Mouse (Mus musculus) heart, embryonic 11.5 days (tissue): ENCODE data around the gene Ccndbp1. TPM values are rescaled to one million over a fixed set of nuclear protein-coding genes. Genes with fewer than 3 reads are reported as not detected.
"Not testable (repeated sequence)": the region's sequence is repeated elsewhere in the genome, so short reads cannot be mapped to it uniquely, and the experiment has no call there.

Experiments
- ATAC-seq: fragments of 200-750 bp; cut with Nextera tagmentation; replicated peaks from 2 replicates; pipeline ENCODE4 v1.8.0; 2017; ENCODE audit warnings: moderate library complexity; ENCODE audit not compliant: insufficient number of reproducible peaks, low FRiP score, low TSS enrichment
- H3K27ac ChIP-seq: fragments of 300-500 bp; sonication (generic); 2 replicates; pipeline ENCODE4 v1.5.1; 2014; ENCODE audit warnings: mild to moderate bottlenecking, low read depth, low read length
- H3K27me3 ChIP-seq: fragments of 300-500 bp; sonication (generic); 2 replicates; pipeline ENCODE4 v1.6.1; 2014; ENCODE audit warnings: mild to moderate bottlenecking, low read length, mixed read lengths; ENCODE audit not compliant: control insufficient read depth, insufficient read depth
- H3K36me3 ChIP-seq: fragments of 300-500 bp; sonication (generic); 2 replicates; pipeline ENCODE4 v1.6.1; 2014; ENCODE audit warnings: mild to moderate bottlenecking, low read length, moderate library complexity, mixed read lengths; ENCODE audit not compliant: control insufficient read depth, insufficient read depth
- H3K4me1 ChIP-seq: fragments of 300-500 bp; sonication (generic); 2 replicates; pipeline ENCODE4 v1.6.1; 2014; ENCODE audit warnings: low read length; ENCODE audit not compliant: control insufficient read depth, insufficient read depth
- H3K4me2 ChIP-seq: fragments of 300-500 bp; sonication (generic); 2 replicates; pipeline ENCODE4 v1.6.1; 2014; ENCODE audit warnings: mild to moderate bottlenecking, moderate library complexity
- H3K4me3 ChIP-seq: fragments of 300-500 bp; sonication (generic); 2 replicates; pipeline ENCODE4 v1.5.1; 2014; ENCODE audit warnings: low read depth, low read length
- H3K9ac ChIP-seq: fragments of 300-500 bp; sonication (generic); 2 replicates; pipeline ENCODE4 v1.6.1; 2014; ENCODE audit warnings: mild to moderate bottlenecking, low read depth, low read length, moderate library complexity
- H3K9me3 ChIP-seq: fragments of 300-500 bp; sonication (generic); replicated peaks from 2 replicates; pipeline ENCODE4 v1.6.1; 2016; ENCODE audit warnings: low read length; ENCODE audit not compliant: control insufficient read depth
- WGBS: fragments of 180-500 bp; shearing (Covaris S2); extraction: QIAGEN DNeasy Blood & Tissue Kit; methylation state at CpG from one replicate; pipeline ENCODE4 v1.1.7; 2014; ENCODE audit not compliant: insufficient replicate concordance; 5-methylcytosine and 5-hydroxymethylcytosine counted together
- polyA plus RNA-seq: library from polyadenylated mRNA; unstranded; fragments of >200 nt; fragmentation: Nextera tagmentation; extraction: Ambion mirVana; gene quantifications from 2 replicates; pipeline ENCODE4 v1.2.1, GENCODE M21; 2014

Ccndbp1 gene
- polyA plus RNA-seq, 1 experiment from 2014 or later, result 37.6 TPM

DNA sequence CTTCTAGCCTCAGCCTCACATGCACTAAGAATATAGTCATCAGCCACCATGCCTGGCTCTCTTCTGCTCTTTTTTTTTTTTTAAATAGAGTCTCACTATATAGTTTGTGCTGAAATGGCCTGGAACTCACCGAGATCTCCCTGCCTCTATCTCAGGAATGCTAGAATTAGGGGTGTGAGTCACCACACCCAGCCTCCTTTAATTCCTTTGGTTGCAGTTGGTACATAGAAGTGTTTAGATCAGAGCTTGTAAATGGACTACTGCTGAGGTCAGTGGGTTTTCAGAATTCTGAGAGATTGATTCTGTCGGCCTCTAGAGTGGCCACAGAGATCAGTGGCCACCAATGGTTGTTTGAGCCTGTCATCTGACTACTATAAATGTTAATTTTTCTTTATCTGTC, 27.3 kb upstream of the Ccndbp1 start:
- 42% methylated on average over 2 of the region's 2 CpGs for WGBS
- no peak overlapping the region for H3K27ac ChIP-seq
- H3K9me3 ChIP-seq, result no peaks in the 10 kb centered on the region
- no peaks in the 10 kb centered on the region for H3K36me3 ChIP-seq
- no peak overlapping the region for H3K4me3 ChIP-seq
- no peak overlapping the region for H3K9ac ChIP-seq
- H3K4me1 ChIP-seq, result no peaks in the 10 kb centered on the region
- no peak for ATAC-seq
- no peaks in the 10 kb centered on the region for H3K27me3 ChIP-seq
- H3K4me2 ChIP-seq, result no peak overlapping the region

DNA sequence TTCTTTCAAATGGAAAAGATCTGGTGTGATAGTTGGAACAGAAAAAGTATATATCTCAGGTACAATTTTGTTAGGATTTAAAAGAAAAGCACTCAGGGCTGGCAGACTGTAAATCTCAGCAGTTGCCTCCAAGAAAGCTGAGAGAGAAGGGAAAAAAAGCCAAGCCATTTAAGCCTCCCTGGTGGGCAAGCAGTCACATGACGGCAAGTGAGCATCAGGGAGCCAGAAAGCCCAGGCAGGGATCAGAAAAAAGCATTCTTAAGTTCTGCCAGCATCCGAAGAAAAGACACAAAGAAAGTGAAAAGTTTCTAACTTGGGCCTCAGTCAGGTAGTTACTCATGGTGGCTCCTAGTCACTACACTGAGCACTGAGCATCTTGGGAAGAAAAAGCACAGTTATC, 24.6 kb upstream of the Ccndbp1 start:
- Histone ChIP-seq H3K9ac (no peak overlapping the region), H3K36me3 (no peaks in the 10 kb centered on the region), H3K4me2 (no peak overlapping the region), H3K27ac (no peak overlapping the region), H3K27me3 (no peaks in the 10 kb centered on the region), H3K9me3 (no peaks in the 10 kb centered on the region), H3K4me1 (no peaks in the 10 kb centered on the region), H3K4me3 (no peak overlapping the region)
- ATAC-seq, result no peak
- 22% methylated on average over 2 of the region's 2 CpGs for WGBS

DNA sequence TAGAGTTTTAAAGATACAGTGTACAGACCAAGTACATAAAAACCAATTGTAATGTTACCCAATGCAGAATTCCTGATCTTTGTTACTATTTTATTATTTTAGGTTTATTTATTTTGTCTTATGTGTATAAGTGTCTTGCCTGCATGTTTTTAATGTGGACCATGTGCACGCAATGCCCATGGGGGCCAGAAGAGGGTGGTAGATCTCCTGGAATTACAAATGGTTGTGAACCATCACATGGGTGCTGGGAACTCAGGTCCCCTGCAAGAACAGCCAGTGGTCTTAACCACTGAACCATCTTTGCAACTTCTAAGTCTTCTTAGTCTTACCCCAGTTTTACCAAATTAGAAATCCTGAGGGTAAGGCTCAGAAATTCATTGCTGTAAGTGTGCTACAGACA, 23.0 kb upstream of the Ccndbp1 start:
- Histone ChIP-seq H3K4me1 (no peaks in the 10 kb centered on the region), H3K9ac (no peak overlapping the region)

DNA sequence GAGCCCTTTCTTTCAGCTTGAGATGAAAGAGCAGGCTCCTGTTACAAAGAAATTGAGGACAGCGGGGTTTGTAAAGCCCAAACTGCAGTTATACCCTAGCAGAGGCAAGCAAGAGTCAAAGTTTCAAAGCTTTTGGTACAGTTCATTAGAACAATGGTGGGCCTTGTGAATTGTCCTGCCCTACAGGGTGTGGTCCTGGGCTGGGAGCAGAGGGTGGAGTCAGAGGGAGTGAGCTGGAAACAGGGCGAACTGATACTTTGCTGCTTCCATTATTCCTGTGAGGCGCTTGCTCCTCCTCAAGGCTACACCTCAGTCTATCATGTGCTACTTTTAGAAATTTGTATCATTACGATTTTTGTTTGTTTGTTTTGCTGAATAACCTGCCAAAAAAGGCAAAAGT, 17.0 kb upstream of the Ccndbp1 start:
- H3K27ac ChIP-seq, result no peak overlapping the region
- no peaks in the 10 kb centered on the region for H3K9me3 ChIP-seq
- H3K4me3 ChIP-seq, result no peak overlapping the region
- no peak overlapping the region for H3K4me2 ChIP-seq
- H3K4me1 ChIP-seq, result no peaks in the 10 kb centered on the region
- H3K36me3 ChIP-seq, result no peaks in the 10 kb centered on the region
- 77% methylated on average over 4 of the region's 4 CpGs for WGBS
- H3K27me3 ChIP-seq, result no peaks in the 10 kb centered on the region
- no peak for ATAC-seq
- H3K9ac ChIP-seq, result no peak overlapping the region

More for the DNA sequence above, 23.0 kb upstream of the Ccndbp1 start:
- no peak overlapping the region for H3K27ac ChIP-seq
- H3K36me3 ChIP-seq, result no peaks in the 10 kb centered on the region
- ATAC-seq, result no peak
- H3K27me3 ChIP-seq, result no peaks in the 10 kb centered on the region
- WGBS, result 69% methylated on average over 1 of the region's 1 CpGs
- H3K4me2 ChIP-seq, result no peak overlapping the region
- H3K4me3 ChIP-seq, result no peak overlapping the region
- H3K9me3 ChIP-seq, result no peaks in the 10 kb centered on the region

DNA sequence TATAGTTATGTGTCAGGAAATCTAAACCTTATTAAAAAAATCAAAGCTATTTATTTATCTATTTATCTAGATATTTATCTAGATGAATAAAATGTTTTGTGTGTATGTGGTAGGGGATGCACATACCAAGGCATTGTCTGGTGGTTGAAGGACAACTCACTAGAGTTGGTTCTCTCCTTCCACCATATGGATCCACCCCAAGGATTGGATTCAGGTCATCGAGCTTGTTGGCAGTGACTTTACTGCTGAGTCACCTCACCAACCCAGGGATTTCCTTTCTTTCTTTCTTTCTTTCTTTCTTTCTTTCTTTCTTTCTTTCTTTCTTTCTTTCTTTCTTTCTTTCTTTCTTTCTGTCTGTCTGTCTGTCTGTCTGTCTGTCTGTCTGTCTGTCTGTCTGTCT, 11.6 kb upstream of the Ccndbp1 start:
- H3K27me3 ChIP-seq, H3K9ac ChIP-seq, H3K4me3 ChIP-seq, ATAC-seq, H3K27ac ChIP-seq, H3K9me3 ChIP-seq, H3K4me2 ChIP-seq, H3K4me1 ChIP-seq, H3K36me3 ChIP-seq: not testable (repeated sequence)
- WGBS, result 83% methylated on average over 1 of the region's 1 CpGs

DNA sequence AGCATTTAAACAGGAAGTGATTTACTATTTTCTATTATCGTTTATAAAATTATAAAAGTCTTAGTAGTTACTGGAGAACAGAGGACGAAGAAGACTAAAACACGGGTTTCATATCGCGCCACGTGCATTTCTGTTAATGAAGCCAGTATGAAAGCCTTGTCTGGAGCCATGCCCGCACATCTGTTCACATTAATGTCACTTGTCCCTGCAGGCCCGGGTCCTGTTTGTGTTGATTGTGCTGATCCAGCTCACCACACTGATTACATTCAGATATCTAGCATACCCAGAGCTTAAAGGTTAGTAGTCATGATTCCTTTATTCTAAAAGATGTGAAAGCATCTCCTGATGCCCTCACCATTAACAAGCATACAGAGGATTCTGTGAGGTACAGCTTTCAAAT, 9.3 kb upstream of the Ccndbp1 start:
- 83% methylated on average over 8 of the region's 8 CpGs for WGBS

DNA sequence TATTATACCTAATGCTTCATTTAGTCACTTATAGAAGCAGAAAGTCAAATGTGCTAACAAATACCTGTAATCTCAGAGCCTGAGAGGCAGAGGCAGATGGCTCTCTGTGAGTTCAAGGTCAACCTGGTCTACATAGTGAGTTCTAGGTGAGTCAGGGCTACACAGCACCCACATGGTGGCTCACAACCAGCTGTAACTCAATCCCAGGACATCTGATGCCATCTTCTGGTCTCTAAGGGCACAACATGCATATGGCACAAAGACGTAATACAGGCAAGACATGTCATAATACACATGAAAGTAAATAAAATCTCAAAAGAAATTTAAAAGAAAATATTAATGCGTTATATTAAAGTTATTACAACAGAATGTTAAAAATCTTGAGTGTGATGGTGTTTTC, 4.6 kb upstream of the Ccndbp1 start:
- WGBS, result 61% methylated on average over 2 of the region's 2 CpGs
- H3K27ac ChIP-seq, result no peak overlapping the region
- H3K4me2 ChIP-seq, result no peak overlapping the region
- no peak for ATAC-seq
- H3K36me3 ChIP-seq, result no peaks in the 10 kb centered on the region
- no peaks in the 10 kb centered on the region for H3K9me3 ChIP-seq
- no peak overlapping the region for H3K4me3 ChIP-seq
- H3K27me3 ChIP-seq, result no peaks in the 10 kb centered on the region
- no peaks in the 10 kb centered on the region for H3K4me1 ChIP-seq
- no peak overlapping the region for H3K9ac ChIP-seq

More for the DNA sequence above, 9.3 kb upstream of the Ccndbp1 start:
- Histone ChIP-seq H3K9ac (no peak overlapping the region), H3K4me1 (no peaks in the 10 kb centered on the region), H3K4me3 (no peak overlapping the region), H3K27me3 (no peaks in the 10 kb centered on the region), H3K4me2 (no peak overlapping the region), H3K27ac (no peak overlapping the region), H3K9me3 (no peaks in the 10 kb centered on the region), H3K36me3 (no peaks in the 10 kb centered on the region)
- no peak for ATAC-seq

DNA sequence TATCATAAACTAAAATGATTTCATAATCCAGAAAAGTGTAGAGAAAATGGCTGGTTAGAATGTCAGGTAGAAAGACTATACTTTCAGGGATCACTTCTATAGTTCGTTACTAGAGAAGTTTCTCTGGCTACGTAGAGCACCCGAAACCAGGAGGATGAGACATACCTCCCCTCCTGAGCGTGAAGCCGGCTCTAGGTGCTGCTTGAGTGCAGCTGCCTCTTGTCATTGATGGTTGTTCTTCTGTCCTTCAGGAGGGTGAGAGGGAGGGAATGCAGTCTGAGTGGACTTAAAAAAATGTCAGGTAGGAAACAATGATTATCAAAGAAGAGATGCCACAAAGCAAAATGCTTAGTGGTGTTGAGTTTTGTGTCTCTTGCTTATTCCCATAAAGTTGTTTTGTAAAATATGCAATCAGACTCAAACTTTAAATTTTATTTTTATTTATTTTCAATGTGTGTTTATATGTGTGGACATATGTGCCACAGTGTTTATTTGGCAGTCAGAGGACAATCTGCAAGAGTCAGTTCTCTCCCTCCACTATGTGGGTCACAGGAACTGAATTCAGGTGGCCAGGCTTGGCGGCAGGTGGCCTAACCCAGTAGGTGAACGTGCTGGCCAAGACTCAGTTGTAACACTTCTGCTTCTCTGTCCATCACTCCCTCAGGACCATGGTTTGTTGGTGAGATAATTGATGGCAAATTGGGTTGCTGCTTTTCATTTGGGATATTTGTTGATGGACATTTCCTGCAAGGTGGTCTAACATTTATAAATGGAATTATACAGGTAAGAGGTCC, 4.0 kb upstream of the Ccndbp1 start:
- Histone ChIP-seq H3K9ac (no peak overlapping the region), H3K36me3 (no peaks in the 10 kb centered on the region), H3K4me2 (no peak overlapping the region), H3K27ac (no peak overlapping the region), H3K4me3 (no peak overlapping the region), H3K9me3 (no peaks in the 10 kb centered on the region), H3K27me3 (no peaks in the 10 kb centered on the region), H3K4me1 (peaks cover 5% of the 10 kb centered on the region)
- no peak for ATAC-seq
- 80% methylated on average over 7 of the region's 7 CpGs for WGBS

DNA sequence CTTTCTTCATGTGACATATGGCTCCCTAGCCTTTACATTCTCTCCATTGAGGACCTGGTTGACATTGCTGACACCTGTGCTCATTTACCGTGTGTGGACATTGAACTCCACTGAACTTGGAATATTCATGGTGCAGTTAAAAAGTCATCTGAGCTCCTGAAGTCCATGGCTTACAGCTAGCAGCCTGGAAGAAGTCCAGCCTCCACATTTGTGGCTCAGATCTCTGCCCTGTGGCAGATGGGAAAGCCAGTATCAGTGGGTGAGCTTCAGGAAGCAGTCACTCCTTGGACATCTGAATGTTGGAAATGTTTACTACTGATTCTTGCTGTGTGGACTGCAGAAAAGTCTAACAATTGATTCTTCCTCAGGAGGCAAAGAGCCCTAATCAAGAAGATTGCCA, 1.2 kb upstream of the Ccndbp1 start:
- H3K9ac ChIP-seq, result no peak overlapping the region
- H3K4me1 ChIP-seq, result peaks cover 7% of the 10 kb centered on the region
- no peak for ATAC-seq
- H3K4me2 ChIP-seq, result no peak overlapping the region
- WGBS, result 88% methylated on average over 1 of the region's 1 CpGs
- H3K27me3 ChIP-seq, result no peaks in the 10 kb centered on the region
- H3K4me3 ChIP-seq, result no peak overlapping the region
- no peaks in the 10 kb centered on the region for H3K9me3 ChIP-seq
- H3K36me3 ChIP-seq, result no peaks in the 10 kb centered on the region
- no peak overlapping the region for H3K27ac ChIP-seq
